Mouse (Mus musculus): ENCODE data around the gene Cplane1. TPM values are rescaled to one million over a fixed set of nuclear protein-coding genes. Genes with fewer than 3 reads are reported as not detected.

Gene Cplane1
- total RNA-seq (2023; ENCODE audit: inconsistent age) = 13.0 to 14.2 TPM (median 13.4 TPM) in 4 replicates

GRCm38 (mm10) chr15:8168591-8169265 is at the start of gene Cplane1:
Gene Cplane1, plus strand, starts transcription at chr15:8169106.

Other genes starting within 250 kb of the Cplane1 start
- 30.2 to 32.0 TPM (median 30.7 TPM) in 4 replicates for gene Wdr70, start 69.9 kb upstream of the Cplane1 start, total RNA-seq (2023; ENCODE audit: inconsistent age)
- gene Nup155, start 59.8 kb upstream of the Cplane1 start, total RNA-seq (2023; ENCODE audit: inconsistent age) = 29.6 to 42.9 TPM (median 36.5 TPM) in 4 replicates

All from B cell, adult (primary cell).